Mouse (Mus musculus) lung, postnatal 36 days (tissue): Measurements from ENCODE around the gene Rubcnl.

Experiments
- DNase-seq: peaks from one replicate; pipeline ENCODE4 v3.0.0; 2022; ENCODE audit warnings: mixed read lengths

Gene Rubcnl

DNA sequence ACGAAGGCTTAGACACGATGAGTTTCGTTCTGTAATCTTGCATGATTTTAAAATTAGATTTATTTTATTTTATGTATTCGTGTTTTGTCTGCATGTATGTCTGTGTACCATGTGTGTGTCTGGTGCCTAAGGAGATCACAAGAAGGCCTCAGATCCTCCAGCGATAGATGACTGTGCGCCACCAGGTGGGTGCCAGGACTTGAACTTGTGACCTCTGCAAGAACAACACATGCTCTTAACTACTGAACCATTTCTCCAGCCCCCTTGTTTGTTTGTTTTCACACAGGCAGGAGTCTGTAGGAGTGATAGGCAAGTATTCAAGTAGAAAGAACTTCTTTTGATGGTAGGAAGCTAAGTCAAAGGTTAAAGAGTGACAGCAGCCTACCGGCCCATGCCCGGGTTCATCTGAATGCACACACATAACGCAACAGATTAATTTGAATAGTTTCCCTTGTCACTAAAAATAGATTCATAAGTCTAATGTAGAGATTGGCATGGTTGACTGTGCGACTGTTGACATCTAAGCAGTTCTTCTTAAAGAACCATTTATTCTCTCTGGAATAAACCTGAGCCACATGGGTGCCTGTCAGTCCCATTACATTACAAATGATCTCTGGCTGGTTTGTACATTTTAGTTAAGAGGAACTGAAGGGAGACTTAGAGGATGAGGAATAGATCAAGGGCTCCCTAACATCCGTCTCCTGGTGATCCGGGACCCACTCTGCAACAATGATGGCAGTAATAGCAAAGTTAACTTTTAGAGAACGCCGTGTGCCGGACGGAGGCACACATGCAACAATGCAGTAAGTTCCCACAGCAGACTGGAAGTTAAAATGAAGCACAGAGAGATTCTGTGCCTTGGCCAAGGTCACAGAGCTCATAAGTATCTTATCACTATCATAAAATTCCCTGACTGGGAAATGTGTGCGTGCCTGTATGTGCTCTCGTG, 2.3 kb downstream of the Rubcnl start:
- no peak for DNase-seq

DNA sequence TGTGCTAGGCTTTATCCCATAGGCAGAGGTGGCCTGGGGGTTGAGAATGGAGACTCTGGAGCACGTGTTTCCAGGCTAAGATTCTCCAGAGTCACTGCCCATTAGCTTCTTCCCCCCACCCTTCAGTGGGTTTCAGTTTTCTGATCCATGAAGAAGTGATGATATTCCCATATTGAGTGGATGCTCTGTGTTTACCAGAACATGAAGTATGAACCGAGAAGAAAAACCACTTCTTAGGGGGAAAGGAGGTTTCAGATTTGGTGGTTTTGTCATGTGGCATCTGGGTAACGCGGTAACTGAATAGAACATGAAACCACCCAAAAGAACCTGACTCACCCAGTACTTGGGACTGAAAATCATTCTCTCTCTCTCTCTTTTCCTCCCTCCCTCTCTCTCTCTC, 3.0 kb downstream of the Rubcnl start:
- no peak for DNase-seq

DNA sequence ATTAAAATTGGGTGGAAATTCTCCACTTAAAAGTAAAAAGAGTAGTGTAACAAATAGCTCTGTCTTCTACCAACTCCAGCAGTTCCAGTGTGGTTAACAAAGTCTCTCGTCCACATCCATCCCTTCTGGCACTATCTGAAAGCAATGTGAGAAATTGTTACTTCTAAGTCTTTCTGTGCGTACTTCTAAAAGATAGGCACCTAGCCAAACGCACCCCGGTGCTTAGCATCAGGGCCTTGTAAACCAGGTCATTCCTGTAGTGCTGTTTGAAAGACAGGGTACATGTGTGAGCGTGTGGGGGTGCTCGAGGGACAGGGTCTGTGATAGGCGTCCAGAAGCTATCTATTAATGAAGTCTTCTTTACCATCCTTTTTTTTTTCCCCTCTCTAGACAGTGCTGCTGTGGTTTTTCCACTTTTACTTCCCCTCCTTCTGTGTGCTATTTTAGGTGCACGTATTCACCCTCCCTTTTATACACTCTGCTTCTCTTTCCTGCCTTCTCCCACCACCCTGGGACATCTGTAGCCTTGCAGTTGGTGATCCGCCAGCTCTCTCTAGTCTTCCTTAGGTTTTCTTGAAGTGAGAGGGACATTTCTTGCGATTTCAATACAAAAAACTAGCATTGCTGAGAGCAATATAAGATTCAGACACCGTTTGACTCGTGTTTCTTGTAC, 4.9 kb downstream of the Rubcnl start:
- no peak for DNase-seq

DNA sequence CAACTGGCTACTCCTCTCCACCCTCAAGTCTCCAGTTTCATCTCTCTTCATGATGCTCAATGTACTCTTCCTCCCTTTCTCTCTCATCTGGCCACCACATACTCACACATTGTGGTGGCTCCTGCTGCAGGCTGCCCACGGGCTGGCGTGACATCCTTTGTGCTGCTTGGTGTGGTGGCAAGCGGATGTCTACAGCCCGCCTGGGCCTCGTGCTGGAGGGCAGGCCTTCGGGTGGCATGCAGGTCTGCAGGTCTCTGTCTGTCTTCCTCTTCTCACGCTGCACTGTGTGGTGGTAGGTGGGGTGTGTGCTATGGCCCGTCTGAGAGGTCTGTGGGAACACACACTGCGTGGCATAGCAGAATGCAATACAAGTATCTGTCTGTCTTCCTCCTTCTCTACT, 6.7 kb downstream of the Rubcnl start:
- no peak for DNase-seq

DNA sequence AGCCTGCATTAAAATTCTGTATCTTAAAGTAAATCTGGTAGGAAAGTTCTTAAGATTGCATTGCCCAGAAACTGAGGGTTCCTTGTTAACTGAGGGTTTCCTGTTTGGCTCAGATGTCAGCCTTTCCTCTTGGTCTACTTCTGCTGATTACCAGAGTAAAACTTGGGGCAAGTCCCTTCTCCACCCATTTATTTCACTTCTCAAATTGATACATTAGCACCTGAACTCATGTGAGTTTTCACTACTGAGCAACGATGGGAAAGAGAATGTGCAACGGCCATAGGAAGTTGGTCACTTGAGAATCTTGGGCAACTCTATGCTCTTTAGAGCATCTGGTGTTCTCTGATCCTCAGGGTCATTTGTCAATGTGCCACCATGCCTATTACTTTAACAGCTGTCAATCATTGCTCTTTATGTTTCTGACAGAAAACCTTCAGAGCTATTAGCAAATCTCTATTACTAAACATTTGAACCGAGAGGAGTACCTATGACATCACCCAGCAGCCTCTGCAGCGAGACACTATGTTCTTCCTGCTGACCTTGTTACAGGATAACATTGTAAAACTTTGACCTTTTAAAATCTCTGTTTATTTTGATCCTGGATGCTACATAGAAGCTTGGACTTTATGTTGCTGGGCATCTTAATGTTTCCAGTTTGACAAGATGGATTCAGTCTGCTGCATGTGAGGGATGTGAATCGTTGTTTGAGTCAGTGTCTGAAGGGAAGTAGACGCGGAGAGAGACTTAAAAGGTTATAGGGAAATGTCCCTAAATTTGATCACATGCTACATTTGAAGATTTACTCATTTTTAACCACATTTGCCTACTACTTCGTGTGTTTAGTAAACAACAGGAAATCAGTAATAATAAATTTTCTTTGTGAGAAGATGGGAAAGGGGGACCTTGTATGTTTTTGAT, 9.2 kb downstream of the Rubcnl start:
- DNase-seq, result no peak

DNA sequence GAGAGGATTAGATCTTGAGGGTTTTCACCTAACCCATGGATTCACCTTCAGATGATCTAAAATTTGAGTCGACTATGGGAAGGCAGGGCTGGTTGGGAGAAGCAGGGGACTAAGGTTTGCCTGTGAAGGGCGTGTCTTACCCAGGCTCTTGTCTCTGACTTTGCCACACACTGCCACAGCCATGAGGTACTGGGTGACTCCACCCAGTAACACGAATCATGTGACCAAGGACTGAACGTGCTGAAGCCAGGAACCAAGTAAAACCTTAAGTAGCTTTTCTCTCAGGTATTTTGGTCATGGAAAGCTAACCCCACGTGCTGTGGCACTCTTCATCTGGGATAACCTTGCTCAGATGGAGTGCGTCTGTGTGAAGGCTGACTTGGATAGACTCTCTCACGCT, 14.9 kb downstream of the Rubcnl start:
- no peak for DNase-seq

DNA sequence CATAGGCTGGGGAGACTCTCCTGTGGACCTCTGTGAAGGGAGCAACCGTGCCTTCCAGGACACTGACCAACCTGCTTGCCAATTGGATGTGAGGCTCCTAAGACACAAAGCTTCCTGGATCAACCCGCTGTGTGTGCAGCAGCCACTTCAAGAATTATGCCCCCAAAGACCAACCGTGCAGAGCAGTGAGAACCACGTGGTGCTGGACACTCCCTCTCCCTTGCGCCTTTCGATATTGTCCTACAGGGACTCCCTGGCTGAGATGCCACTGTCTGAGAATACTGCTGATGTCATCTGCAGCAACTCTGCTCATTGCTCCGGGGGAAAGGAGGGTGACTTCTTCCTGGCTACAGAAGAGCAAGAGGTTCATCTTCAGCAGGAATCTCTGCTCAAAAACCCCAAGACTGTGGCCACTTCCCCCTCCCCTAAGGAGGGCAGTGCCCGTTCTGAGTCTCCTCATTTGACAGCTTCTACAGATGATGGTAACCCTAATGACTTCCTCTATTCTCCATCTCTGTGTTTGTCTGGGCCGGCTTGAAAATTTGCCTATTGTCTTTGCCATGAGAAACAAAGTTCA, 16.3 kb downstream of the Rubcnl start:
- DNase-seq, result no peak

DNA sequence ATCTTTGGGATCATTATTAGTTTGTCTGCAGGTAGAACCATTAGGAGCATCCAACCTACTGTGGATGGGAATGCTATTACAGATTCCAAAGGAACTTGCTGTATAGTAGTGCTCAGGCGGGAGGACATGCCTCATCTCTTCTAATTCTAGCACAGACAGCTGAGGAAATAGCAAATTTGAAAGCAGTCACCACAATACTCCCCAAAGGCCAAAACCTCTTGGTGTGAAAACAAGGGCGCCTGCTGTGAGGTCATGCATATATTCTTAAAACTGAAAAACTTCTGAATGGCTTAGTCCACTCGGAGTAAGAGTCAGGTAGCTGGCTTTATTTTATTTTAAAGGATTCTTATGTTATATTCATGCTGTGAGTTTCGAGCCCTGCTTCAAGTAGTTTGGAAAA, 16.9 kb downstream of the Rubcnl start:
- no peak for DNase-seq

- DNase-seq, result peak; percentile 61
Measured at GRCm38 (mm10) chr14:75034240-75034639, 18.4 kb downstream of the Rubcnl start.

DNA sequence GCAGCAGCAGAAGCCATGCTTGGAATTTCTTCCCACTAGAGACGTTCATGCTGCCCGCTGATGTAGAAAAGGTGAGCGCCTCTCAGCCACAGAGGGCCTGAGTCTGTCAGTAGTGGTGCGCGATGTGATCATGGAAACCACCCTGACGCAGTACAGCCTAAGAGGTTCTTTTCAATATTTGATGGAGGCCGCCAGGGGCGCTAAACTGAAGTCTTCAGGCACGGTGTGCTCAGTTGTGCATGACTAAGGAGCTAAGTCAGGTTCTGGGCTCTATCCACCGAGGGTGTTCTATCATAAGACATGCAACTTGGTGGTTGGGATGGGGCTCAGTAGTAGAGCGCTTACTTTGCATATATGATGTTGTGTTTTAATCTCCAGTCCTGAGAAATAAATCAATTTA, 19.6 kb downstream of the Rubcnl start:
- no peak for DNase-seq

GRCm38 (mm10) chr14:75045184-75045583, 29.4 kb downstream of the Rubcnl start:
- DNase-seq, result peak; percentile 48

DNA sequence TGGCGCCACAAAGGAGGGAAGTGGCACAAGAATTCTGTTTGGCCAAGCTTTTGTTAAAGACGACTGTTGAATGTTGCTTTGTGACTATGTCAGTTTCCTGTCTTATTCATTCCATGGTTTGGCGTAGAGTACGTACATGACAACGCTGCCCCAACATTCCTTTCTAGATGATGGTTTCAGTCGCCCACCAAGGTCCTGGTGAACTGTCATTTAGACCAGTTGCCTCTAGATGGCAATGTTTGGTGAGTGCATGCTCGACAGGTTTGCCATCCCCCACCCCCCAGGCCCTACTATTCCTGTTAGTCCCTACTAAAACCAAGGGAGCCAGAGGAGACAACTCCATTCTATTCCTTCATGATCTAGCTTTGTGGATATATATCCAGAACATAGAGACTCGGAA, 36.6 kb downstream of the Rubcnl start:
- no peak for DNase-seq

GRCm38 (mm10) chr14:75054455-75055343, 38.9 kb downstream of the Rubcnl start:
- DNase-seq, result peak; percentile 34

GRCm38 (mm10) chr14:75056861-75057431, 41.1 kb downstream of the Rubcnl start:
- peak; percentile 52 for DNase-seq

DNA sequence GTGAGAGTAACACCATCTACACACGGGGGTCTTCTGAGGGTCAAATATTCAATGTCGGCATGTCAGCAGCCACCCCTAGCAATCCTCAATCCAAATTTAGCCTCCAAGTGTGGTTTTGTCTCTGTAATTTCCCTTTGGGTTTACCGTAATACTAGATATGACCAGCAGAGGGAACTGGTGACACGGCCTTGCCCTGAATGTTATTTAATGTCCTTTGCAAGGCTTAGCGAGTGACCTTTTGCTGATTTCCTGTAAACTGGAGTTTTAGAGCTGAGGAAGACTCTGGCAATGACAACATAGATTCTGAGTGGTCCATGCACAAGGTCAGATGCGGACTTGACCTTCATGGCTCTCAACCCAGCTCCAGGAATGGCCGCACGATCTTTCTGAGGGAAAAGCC, 44.7 kb downstream of the Rubcnl start:
- peak; percentile 81 for DNase-seq

GRCm38 (mm10) chr14:75063936-75064335, 48.1 kb downstream of the Rubcnl start:
- no peak for DNase-seq

DNA sequence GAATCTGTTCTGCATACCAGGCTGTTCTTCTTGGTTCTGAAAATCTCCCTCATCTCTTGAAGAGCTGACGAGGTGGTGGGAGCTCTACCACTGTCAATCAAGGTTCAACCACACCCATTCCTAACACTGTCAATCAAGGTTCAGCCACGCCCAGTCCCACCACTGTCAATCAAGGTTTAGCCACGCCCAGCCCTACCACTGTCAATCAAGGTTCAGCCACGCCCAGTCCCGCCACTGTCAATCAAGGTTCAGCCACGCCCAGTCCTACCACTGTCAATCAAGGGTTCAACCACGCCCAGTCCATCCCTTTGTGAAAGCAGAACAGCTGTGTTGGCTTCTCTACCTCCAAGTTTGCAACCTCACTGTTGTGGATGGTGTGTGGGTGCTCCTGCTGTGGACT, 48.7 kb downstream of the Rubcnl start:
- peak; percentile 62 for DNase-seq

DNA sequence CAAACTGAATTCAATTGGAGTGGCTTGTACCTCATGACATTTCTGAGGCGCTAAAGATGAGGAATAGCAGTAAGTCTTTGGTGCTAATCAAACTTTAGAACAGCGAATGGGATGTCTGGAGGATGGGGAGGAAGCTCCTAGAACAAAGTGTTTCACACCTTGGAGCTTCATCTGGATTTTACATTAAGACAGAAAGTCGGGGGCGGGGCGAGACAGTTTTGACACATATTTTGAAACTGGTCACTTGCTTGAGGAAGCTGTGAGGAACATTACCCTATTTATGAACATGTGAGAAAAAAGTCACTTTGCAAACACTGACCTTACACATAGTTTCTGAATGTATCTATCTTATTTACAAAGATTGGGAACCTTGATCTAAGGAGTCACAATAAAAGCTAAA, 49.4 kb downstream of the Rubcnl start:
- peak; percentile 76 for DNase-seq

DNA sequence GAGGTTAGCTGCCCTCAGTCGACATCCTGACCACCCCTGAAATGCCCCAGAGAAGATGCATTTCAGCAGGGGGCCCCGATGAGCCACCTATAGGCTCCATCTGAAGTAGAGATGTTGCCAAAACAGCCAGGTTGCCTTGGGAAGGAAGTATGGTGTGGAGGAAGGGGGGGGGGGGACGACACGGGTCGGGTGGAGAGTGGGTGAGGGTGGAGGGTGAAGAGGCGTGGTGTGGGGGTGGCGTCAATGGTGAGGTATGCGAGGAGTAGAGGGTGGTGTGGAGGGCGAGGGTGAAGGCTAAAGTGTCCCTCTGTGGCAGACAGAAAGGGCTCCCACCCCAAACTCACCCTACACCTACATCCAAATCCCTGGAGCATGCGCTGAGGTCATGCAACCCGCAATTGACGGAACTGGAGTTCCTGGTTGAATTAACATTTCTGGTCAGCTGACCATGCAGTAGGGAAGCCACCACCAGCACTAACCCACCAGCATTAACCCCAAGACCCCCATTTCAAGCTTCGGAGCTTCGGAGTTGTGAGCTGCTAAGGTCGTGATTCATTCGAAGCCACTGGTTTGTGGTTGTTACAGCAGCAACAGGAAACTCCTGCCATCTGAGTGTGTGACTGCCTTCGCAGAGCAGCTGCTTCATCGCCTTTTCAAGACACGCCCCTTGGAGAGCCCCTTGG, 52.7 kb downstream of the Rubcnl start:
- DNase-seq, result peak; percentile 54

- peak; percentile 67 for DNase-seq
Measured at GRCm38 (mm10) chr14:75069356-75069979, 53.6 kb downstream of the Rubcnl start.
